Mouse (Mus musculus) embryonic facial prominence, embryonic 13.5 days (tissue): Measurements from ENCODE around the gene Poc1a. TPM values are rescaled to one million over a fixed set of nuclear protein-coding genes. Genes with fewer than 3 reads are reported as not detected.

ENCODE experiments used
- ATAC-seq: fragments of 200-750 bp; cut with Nextera tagmentation; 2 replicates; pipeline ENCODE4 v1.8.0; 2017; ENCODE audit warnings: low read depth; ENCODE audit not compliant: insufficient number of reproducible peaks, insufficient read depth, low FRiP score, low TSS enrichment
- H3K27ac ChIP-seq: fragments of 300-500 bp; sonication (generic); 2 replicates; pipeline ENCODE4 v1.5.1; 2015; ENCODE audit warnings: moderate library complexity, mild to moderate bottlenecking, inconsistent platforms
- H3K27me3 ChIP-seq: fragments of 300-500 bp; sonication (generic); 2 replicates; pipeline ENCODE4 v1.6.1; 2015; ENCODE audit warnings: mild to moderate bottlenecking, inconsistent platforms
- H3K36me3 ChIP-seq: fragments of 300-500 bp; sonication (generic); 2 replicates; pipeline ENCODE4 v1.6.1; 2015; ENCODE audit warnings: mild to moderate bottlenecking, inconsistent platforms
- H3K4me1 ChIP-seq: fragments of 300-500 bp; sonication (generic); 2 replicates; pipeline ENCODE4 v1.6.1; 2015; ENCODE audit warnings: inconsistent platforms
- H3K4me2 ChIP-seq: fragments of 300-500 bp; sonication (generic); 2 replicates; pipeline ENCODE4 v1.6.1; 2015; ENCODE audit warnings: moderate library complexity, mild to moderate bottlenecking, inconsistent platforms
- H3K4me3 ChIP-seq: fragments of 300-500 bp; sonication (generic); 2 replicates; pipeline ENCODE4 v1.5.1; 2015; ENCODE audit warnings: mild to moderate bottlenecking, inconsistent platforms
- H3K9ac ChIP-seq: fragments of 300-500 bp; sonication (generic); 2 replicates; pipeline ENCODE4 v1.6.1; 2015; ENCODE audit warnings: mild to moderate bottlenecking, inconsistent platforms
- H3K9me3 ChIP-seq: fragments of 300-500 bp; sonication (generic); 2 replicates; pipeline ENCODE4 v1.6.1; 2016; ENCODE audit warnings: inconsistent platforms
- WGBS: fragments of 180-500 bp; shearing (Covaris S2); methylation state at CpG from one replicate; pipeline ENCODE4 v1.1.7; 2015; ENCODE audit warnings: mixed read lengths; 5-methylcytosine and 5-hydroxymethylcytosine counted together
- polyA plus RNA-seq: library from polyadenylated mRNA; unstranded; fragments of >200 nt; fragmentation: Nextera tagmentation; extraction: Ambion mirVana; gene quantifications from 2 replicates; pipeline ENCODE4 v1.2.1, GENCODE M21; 2015

Gene Poc1a
- polyA plus RNA-seq, 1 experiment from 2014 or later = 26.0 TPM

DNA sequence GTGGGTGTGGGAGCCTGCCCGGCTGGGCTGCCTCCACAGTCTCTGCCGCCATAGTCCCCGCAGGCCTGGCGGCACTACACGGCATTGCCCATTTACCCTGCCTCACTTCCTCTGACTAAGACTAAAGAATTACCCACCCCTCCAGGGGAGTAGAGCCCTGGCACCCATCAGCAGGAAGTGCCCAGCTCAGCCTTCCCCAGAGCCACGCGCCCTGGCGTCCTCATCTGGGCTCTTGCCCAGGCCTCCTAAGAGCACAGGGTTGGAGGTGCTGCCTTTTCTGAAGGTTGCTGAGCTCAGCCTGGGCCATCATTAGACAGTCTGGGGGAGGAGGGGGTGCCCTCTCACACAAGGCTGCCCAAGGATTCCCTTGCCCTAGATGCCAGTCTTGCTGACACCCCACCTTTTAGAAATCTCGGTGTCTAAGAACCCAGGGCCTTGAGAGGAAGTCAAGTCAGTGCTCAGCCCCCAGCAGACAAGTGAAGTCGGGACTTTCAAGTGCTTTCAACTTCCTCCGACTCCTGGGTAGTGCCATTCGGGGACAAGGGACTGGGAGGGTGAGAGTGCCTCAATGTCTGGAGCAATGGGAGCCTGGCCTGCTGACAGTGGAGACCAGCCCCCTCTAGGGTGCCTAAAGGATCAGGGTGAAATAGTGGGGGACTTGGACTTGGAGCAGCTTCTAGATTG is 105.5 kb downstream of the Poc1a start:
- H3K9ac ChIP-seq = no peak overlapping the region
- ATAC-seq = no peak
- H3K36me3 ChIP-seq = no peaks in the 10 kb centered on the region
- WGBS = 83% methylated on average over 12 of the region's 12 CpGs
- H3K4me2 ChIP-seq = no peak overlapping the region
- H3K27me3 ChIP-seq = no peaks in the 10 kb centered on the region
- H3K4me3 ChIP-seq = no peak overlapping the region
- H3K4me1 ChIP-seq = peaks cover 28% of the 10 kb centered on the region
- no peak overlapping the region for H3K27ac ChIP-seq
- no peaks in the 10 kb centered on the region for H3K9me3 ChIP-seq

- Histone ChIP-seq H3K4me3 (no peak overlapping the region), H3K4me2 (no peak overlapping the region), H3K4me1 (peaks cover 18% of the 10 kb centered on the region), H3K27ac (no peak overlapping the region), H3K36me3 (no peaks in the 10 kb centered on the region), H3K9ac (no peak overlapping the region), H3K27me3 (no peaks in the 10 kb centered on the region), H3K9me3 (no peaks in the 10 kb centered on the region)
- ATAC-seq = no peak
- 79% methylated on average over 11 of the region's 11 CpGs for WGBS
Observed at GRCm38 (mm10) chr9:106392828-106393527, 112.1 kb downstream of the Poc1a start.

DNA sequence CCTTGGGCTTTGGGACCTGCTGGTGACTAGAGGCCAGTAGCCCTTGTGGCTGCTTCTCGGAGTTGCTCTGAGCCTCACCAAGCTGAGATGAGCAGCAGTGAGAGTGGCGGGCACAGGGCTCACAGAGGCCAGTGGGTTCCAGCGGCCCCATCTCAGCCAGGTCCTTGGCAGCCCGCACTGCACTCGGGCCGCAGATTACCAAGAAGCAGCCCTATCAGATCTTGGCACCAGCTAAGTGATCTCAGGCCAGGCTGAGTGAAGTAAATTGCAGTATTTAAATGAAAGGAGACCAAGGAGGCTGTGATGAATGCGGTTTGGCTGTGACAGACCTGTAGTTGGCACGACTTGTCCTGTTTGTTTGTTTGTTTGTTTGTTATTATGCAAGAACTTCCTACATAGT is 112.7 kb downstream of the Poc1a start:
- no peak overlapping the region for H3K4me2 ChIP-seq

DNA sequence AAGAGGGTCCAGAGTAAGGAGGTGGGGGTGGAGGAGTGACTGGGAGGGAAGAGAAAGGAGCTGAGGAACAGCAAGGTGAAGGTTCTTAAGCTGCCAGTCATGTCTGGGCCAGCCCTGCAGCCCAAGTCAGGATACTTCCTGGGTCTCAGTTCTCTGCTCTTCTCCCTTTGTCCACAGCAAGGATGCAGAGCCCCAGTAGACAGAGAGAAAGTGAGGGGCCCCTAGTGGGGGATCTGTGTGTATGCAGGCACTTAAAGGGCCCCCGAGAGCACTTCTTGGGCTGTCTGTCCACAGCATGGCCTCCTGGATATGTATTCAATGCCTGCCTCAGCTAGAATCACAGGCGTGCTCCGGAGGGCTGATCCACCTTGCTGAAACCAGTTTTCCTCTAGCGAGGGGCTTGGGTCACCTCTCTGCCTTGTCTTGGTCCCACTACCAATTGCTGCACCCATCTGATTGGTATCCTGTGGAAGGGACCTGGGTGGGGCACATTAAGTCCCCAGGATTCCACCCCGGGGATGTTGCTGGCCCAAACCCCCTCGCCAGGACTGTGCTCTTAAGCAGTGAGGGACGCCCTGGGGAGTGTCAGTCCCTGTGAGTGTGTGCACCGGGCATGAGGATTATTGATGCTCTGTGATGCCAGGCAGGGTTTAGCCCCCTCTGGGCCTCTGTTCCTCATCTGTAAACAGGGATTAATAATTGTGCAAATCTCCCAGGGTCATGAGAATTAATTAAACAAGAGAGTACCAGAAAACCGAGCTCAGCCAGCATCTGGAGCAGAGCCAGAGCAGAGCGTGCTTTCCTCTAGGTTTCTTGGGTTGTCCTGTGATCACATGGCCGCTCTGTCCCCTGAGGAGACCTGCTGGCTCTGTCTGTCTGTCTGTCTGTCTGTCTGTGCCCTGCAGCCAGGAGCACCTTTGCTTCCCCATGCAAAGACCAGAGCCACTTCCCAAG is 114.1 kb downstream of the Poc1a start:
- Histone ChIP-seq H3K27me3 (no peaks in the 10 kb centered on the region), H3K36me3 (no peaks in the 10 kb centered on the region), H3K4me1 (peaks cover 21% of the 10 kb centered on the region), H3K4me3 (no peak overlapping the region), H3K9me3 (no peaks in the 10 kb centered on the region), H3K4me2 (no peak overlapping the region), H3K9ac (peak overlapping the region; percentile 38), H3K27ac (0 out of 2 replicates have a peak overlapping the region, but pooled peaks have one; percentile 24)
- WGBS = 43% methylated on average over 11 of the region's 11 CpGs
- ATAC-seq = no peak

More for the DNA sequence above, 112.7 kb downstream of the Poc1a start:
- no peaks in the 10 kb centered on the region for H3K27me3 ChIP-seq
- no peak overlapping the region for H3K4me3 ChIP-seq
- no peak overlapping the region for H3K27ac ChIP-seq
- H3K4me1 ChIP-seq = peaks cover 18% of the 10 kb centered on the region
- no peak for ATAC-seq
- H3K9ac ChIP-seq = no peak overlapping the region
- no peaks in the 10 kb centered on the region for H3K9me3 ChIP-seq
- 84% methylated on average over 8 of the region's 8 CpGs for WGBS
- no peaks in the 10 kb centered on the region for H3K36me3 ChIP-seq

- Histone ChIP-seq H3K27me3 (no peaks in the 10 kb centered on the region), H3K4me2 (no peak overlapping the region), H3K4me1 (peaks cover 43% of the 10 kb centered on the region), H3K36me3 (no peaks in the 10 kb centered on the region), H3K4me3 (no peak overlapping the region), H3K9ac (no peak overlapping the region), H3K27ac (no peak overlapping the region), H3K9me3 (no peaks in the 10 kb centered on the region)
- no peak for ATAC-seq
- WGBS = 87% methylated on average over 4 of the region's 4 CpGs
Observed at GRCm38 (mm10) chr9:106397733-106398132, 116.9 kb downstream of the Poc1a start.

- Histone ChIP-seq H3K27ac (no peak overlapping the region), H3K4me1 (peaks cover 45% of the 10 kb centered on the region)
- 80% methylated on average over 9 of the region's 9 CpGs for WGBS
Observed at GRCm38 (mm10) chr9:106398667-106399311, 117.9 kb downstream of the Poc1a start.

GRCm38 (mm10) chr9:106399808-106400207 is 118.9 kb downstream of the Poc1a start:
- Histone ChIP-seq H3K9ac (no peak overlapping the region), H3K27ac (no peak overlapping the region), H3K4me2 (no peak overlapping the region), H3K4me3 (no peak overlapping the region), H3K27me3 (no peaks in the 10 kb centered on the region), H3K9me3 (no peaks in the 10 kb centered on the region), H3K4me1 (peaks cover 35% of the 10 kb centered on the region), H3K36me3 (no peaks in the 10 kb centered on the region)
- WGBS = 55% methylated on average over 3 of the region's 3 CpGs
- no peak for ATAC-seq

More at GRCm38 (mm10) chr9:106398667-106399311, 117.9 kb downstream of the Poc1a start:
- Histone ChIP-seq H3K9ac (no peak overlapping the region), H3K36me3 (no peaks in the 10 kb centered on the region), H3K4me3 (no peak overlapping the region), H3K4me2 (no peak overlapping the region), H3K9me3 (no peaks in the 10 kb centered on the region), H3K27me3 (no peaks in the 10 kb centered on the region)
- ATAC-seq = no peak

Other genes starting within 250 kb of the Poc1a start
- 0.21 and 0.37 TPM in 2 replicates for gene Col6a4, start 184.3 kb upstream of the Poc1a start, polyA plus RNA-seq
- 4.3 and 4.6 TPM in 2 replicates for gene Glyctk, start 122.9 kb upstream of the Poc1a start, polyA plus RNA-seq
- 28.4 and 30.3 TPM in 2 replicates for gene Wdr82, start 110.1 kb upstream of the Poc1a start, polyA plus RNA-seq
- 49.3 and 49.5 TPM in 2 replicates for gene Ppm1m, start 81.3 kb upstream of the Poc1a start, polyA plus RNA-seq
- gene Twf2, start 78.0 kb upstream of the Poc1a start, polyA plus RNA-seq = 60.5 and 65.9 TPM in 2 replicates
- gene Tlr9, start 58.5 kb upstream of the Poc1a start, polyA plus RNA-seq = not detected in 2 replicates
- 97.7 and 108 TPM in 2 replicates for gene Alas1, start 32.4 kb upstream of the Poc1a start, polyA plus RNA-seq
- gene Dusp7, start 87.6 kb downstream of the Poc1a start, polyA plus RNA-seq = 40.3 and 40.6 TPM in 2 replicates
- gene Rpl29, start 148.4 kb downstream of the Poc1a start, polyA plus RNA-seq = 841 and 1,083 TPM in 2 replicates
- gene Acy1, start 157.3 kb downstream of the Poc1a start, polyA plus RNA-seq = 51.8 and 55.0 TPM in 2 replicates
- gene Abhd14b, start 166.4 kb downstream of the Poc1a start, polyA plus RNA-seq = 21.4 and 23.4 TPM in 2 replicates
- 74.4 and 75.2 TPM in 2 replicates for gene Abhd14a, start 166.6 kb downstream of the Poc1a start, polyA plus RNA-seq
- 128 and 133 TPM in 2 replicates for gene Pcbp4, start 172.2 kb downstream of the Poc1a start, polyA plus RNA-seq
- 0.53 TPM in 1 of 2 replicates, not detected in the other for gene Gpr62, start 184.9 kb downstream of the Poc1a start, polyA plus RNA-seq
- 43.9 and 49.8 TPM in 2 replicates for gene Rrp9, start 194.9 kb downstream of the Poc1a start, polyA plus RNA-seq
- gene Parp3, start 195.9 kb downstream of the Poc1a start, polyA plus RNA-seq = 3.2 and 4.1 TPM in 2 replicates
- not detected in 2 replicates for gene Iqcf1, start 218.9 kb downstream of the Poc1a start, polyA plus RNA-seq
- gene Iqcf5, start 233.5 kb downstream of the Poc1a start, polyA plus RNA-seq = not detected in 2 replicates